Mouse (Mus musculus): ENCODE data around the gene Stip1.
"Not testable (repeated sequence)": the region's sequence is repeated elsewhere in the genome, so short reads cannot be mapped to it uniquely, and the experiment has no call there.

The Stip1 gene

GRCm38 (mm10) chr19:7039841-7040636, at the start of gene Stip1:
TSS of gene Stip1 (minus strand) at chr19:7039967.
- peak; percentile 99 for DNase-seq (ENCODE audit: low spot score in 2 of 2)

GRCm38 (mm10) chr19:7089050-7089449, 49.3 kb upstream of the Stip1 start:
- DNase-seq (ENCODE audit: low spot score in 2 of 2) = no peak

- DNase-seq (ENCODE audit: low spot score in 2 of 2) = no peak
Observed at GRCm38 (mm10) chr19:7088558-7088957, 48.8 kb upstream of the Stip1 start.

GRCm38 (mm10) chr19:7084734-7085133, 45.0 kb upstream of the Stip1 start:
- DNase-seq (ENCODE audit: low spot score in 2 of 2) = no peak

- no peak for DNase-seq (ENCODE audit: low spot score in 2 of 2)
Observed at GRCm38 (mm10) chr19:7083035-7083794, 43.4 kb upstream of the Stip1 start.

- DNase-seq (ENCODE audit: low spot score in 2 of 2) = no peak
Observed at GRCm38 (mm10) chr19:7081516-7082266, 41.9 kb upstream of the Stip1 start.

- DNase-seq (ENCODE audit: low spot score in 2 of 2) = no peak
Observed at GRCm38 (mm10) chr19:7078271-7078670, 38.5 kb upstream of the Stip1 start.

- DNase-seq (ENCODE audit: low spot score in 2 of 2) = no peak
Observed at GRCm38 (mm10) chr19:7077666-7078065, 37.9 kb upstream of the Stip1 start.

- not testable (repeated sequence) for DNase-seq (ENCODE audit: low spot score in 2 of 2)
Observed at GRCm38 (mm10) chr19:7075336-7075735, 35.6 kb upstream of the Stip1 start.

GRCm38 (mm10) chr19:7073997-7074781, 34.4 kb upstream of the Stip1 start:
- no peak for DNase-seq (ENCODE audit: low spot score in 2 of 2)

GRCm38 (mm10) chr19:7072221-7072620, 32.5 kb upstream of the Stip1 start:
- no peak for DNase-seq (ENCODE audit: low spot score in 2 of 2)

- DNase-seq (ENCODE audit: low spot score in 2 of 2) = no peak
Observed at GRCm38 (mm10) chr19:7070775-7071174, 31.0 kb upstream of the Stip1 start.

- no peak for DNase-seq (ENCODE audit: low spot score in 2 of 2)
Observed at GRCm38 (mm10) chr19:7069781-7070763, 30.3 kb upstream of the Stip1 start.

GRCm38 (mm10) chr19:7068661-7069531, 29.1 kb upstream of the Stip1 start:
- DNase-seq (ENCODE audit: low spot score in 2 of 2) = no peak

GRCm38 (mm10) chr19:7068136-7068535, 28.4 kb upstream of the Stip1 start:
- peak; percentile 63 to 79 for DNase-seq (ENCODE audit: low spot score in 2 of 2)

GRCm38 (mm10) chr19:7067344-7068050, 27.7 kb upstream of the Stip1 start:
- no peak for DNase-seq (ENCODE audit: low spot score in 2 of 2)

GRCm38 (mm10) chr19:7066828-7067342, 27.1 kb upstream of the Stip1 start:
- no peak for DNase-seq (ENCODE audit: low spot score in 2 of 2)
